In genomic region chrX:37110193-37110880, GRCm38 (mm10) we compare ENCODE assay signal across 7 mouse cellular contexts. TPM values are rescaled to one million over a fixed set of nuclear protein-coding genes. Genes with fewer than 3 reads are reported as not detected.
A peak's percentile ranks its signal among the peaks of the same experiment; 100 is the strongest.
DNase-seq lines count a peak whose midpoint lies in the region; ATAC-seq lines count a peak whose summit lies in the region.

TSS of gene Upf3b (minus strand) at chrX:37110322.

- H3K4me3 ChIP-seq in embryonic facial prominence, embryonic 12.5 days = peak within 1 kb of the TSS; percentile 51
- peak within 1 kb of the TSS; percentile 51 for H3K4me3 ChIP-seq in limb, embryonic 11.5 days (ENCODE audit: low read depth, low read length)
- peak within 1 kb of the TSS; percentile 48 for H3K4me3 ChIP-seq in midbrain, embryonic 14.5 days (replicated peaks; ENCODE audit: low read depth, low read length)

- 16% methylated on average over 30 of the region's 30 CpGs for whole genome bisulfite sequencing in embryonic facial prominence, embryonic 12.5 days
- 17% methylated on average over 30 of the region's 30 CpGs for WGBS in limb, embryonic 11.5 days
- 22% methylated on average over 30 of the region's 30 CpGs for WGBS in midbrain, embryonic 14.5 days

- DNase-seq in adrenal gland, postnatal 25 days = peak; percentile 87
- peak; percentile 100 for DNase-seq in heart, adult 11 months
- peak; percentile 86 for DNase-seq in kidney, adult 18-20 months
- peak; percentile 93 for DNase-seq in limb, embryonic 11.5 days (ENCODE audit: low spot score)
- DNase-seq in midbrain, embryonic 14.5 days = peak; percentile 95
- DNase-seq in spleen, adult 18-20 months = peak; percentile 82 to 87

- no peaks in the 10 kb centered on the region for H3K27me3 ChIP-seq in embryonic facial prominence, embryonic 12.5 days
- no peaks in the 10 kb centered on the region for H3K27me3 ChIP-seq in limb, embryonic 11.5 days (ENCODE audit: control insufficient read depth, insufficient read depth, low read length)
- no peaks in the 10 kb centered on the region for H3K27me3 ChIP-seq in midbrain, embryonic 14.5 days (ENCODE audit: control insufficient read depth, insufficient read depth, low read length)

- peak within 1 kb of the TSS; percentile 50 for H3K9ac ChIP-seq in embryonic facial prominence, embryonic 12.5 days
- H3K9ac ChIP-seq in limb, embryonic 11.5 days (ENCODE audit: low read length) = peak within 1 kb of the TSS; percentile 58
- peak within 1 kb of the TSS; percentile 52 for H3K9ac ChIP-seq in midbrain, embryonic 14.5 days (replicated peaks; ENCODE audit: low read length)

- no peaks in the 10 kb centered on the region for H3K36me3 ChIP-seq in embryonic facial prominence, embryonic 12.5 days
- H3K36me3 ChIP-seq in limb, embryonic 11.5 days (ENCODE audit: control insufficient read depth, insufficient read depth, low read length) = no peaks in the 10 kb centered on the region
- H3K36me3 ChIP-seq in midbrain, embryonic 14.5 days (ENCODE audit: control insufficient read depth, insufficient read depth, low read length) = no peaks in the 10 kb centered on the region

- H3K4me1 ChIP-seq in embryonic facial prominence, embryonic 12.5 days = no peaks in the 10 kb centered on the region
- no peaks in the 10 kb centered on the region for H3K4me1 ChIP-seq in limb, embryonic 11.5 days (ENCODE audit: control insufficient read depth, insufficient read depth, low read length)
- no peaks in the 10 kb centered on the region for H3K4me1 ChIP-seq in midbrain, embryonic 14.5 days (ENCODE audit: control insufficient read depth, insufficient read depth, low read length)

- peak within 1 kb of the TSS; percentile 78 for H3K27ac ChIP-seq in embryonic facial prominence, embryonic 12.5 days
- 0 out of 2 replicates have a peak within 1 kb of the TSS, but pooled peaks have one; percentile 21 for H3K27ac ChIP-seq in limb, embryonic 11.5 days (replicated peaks; ENCODE audit: low read depth, low read length)
- H3K27ac ChIP-seq in midbrain, embryonic 14.5 days (replicated peaks; ENCODE audit: low read depth, low read length) = peak within 1 kb of the TSS; percentile 85

- peak within 1 kb of the TSS; percentile 57 for H3K4me2 ChIP-seq in embryonic facial prominence, embryonic 12.5 days (replicated peaks)
- H3K4me2 ChIP-seq in limb, embryonic 11.5 days (ENCODE audit: low read depth, severe bottlenecking) = peak within 1 kb of the TSS; percentile 50
- peak within 1 kb of the TSS; percentile 59 for H3K4me2 ChIP-seq in midbrain, embryonic 14.5 days (ENCODE audit: low read length)

- ATAC-seq in embryonic facial prominence, embryonic 12.5 days (ENCODE audit: insufficient number of reproducible peaks, insufficient read depth, low FRiP score, low TSS enrichment) = peak; percentile 95
- ATAC-seq in limb, embryonic 11.5 days (ENCODE audit: insufficient number of reproducible peaks, low FRiP score, low TSS enrichment, low read depth) = peak; percentile 97
- peak; percentile 94 for ATAC-seq in midbrain, embryonic 14.5 days (ENCODE audit: low FRiP score, low TSS enrichment)

- no peaks in the 10 kb centered on the region for H3K9me3 ChIP-seq in embryonic facial prominence, embryonic 12.5 days
- no peaks in the 10 kb centered on the region for H3K9me3 ChIP-seq in limb, embryonic 11.5 days (ENCODE audit: control insufficient read depth, low read length)
- H3K9me3 ChIP-seq in midbrain, embryonic 14.5 days (ENCODE audit: control insufficient read depth, low read length) = no peaks in the 10 kb centered on the region

RNA-seq across cellular contexts. Expression of gene Upf3b, which starts in this region (rescaled TPM):
- total RNA-seq in adrenal gland, postnatal 25 days (2021) = 18.1 and 21.2 TPM in 2 replicates
- 19.4 and 22.2 TPM in 2 replicates for polyA plus RNA-seq in embryonic facial prominence, embryonic 12.5 days (2016; fragmentation: Nextera tagmentation; extraction: Ambion mirVana)
- 21.8 and 22.4 TPM in 2 replicates for polyA plus RNA-seq in limb, embryonic 11.5 days (2014; fragmentation: Nextera tagmentation; extraction: Ambion mirVana)
- 26.6 and 28.8 TPM in 2 replicates for polyA plus RNA-seq in midbrain, embryonic 14.5 days (2014; fragmentation: Nextera tagmentation; extraction: Ambion mirVana)

Comparison
In these comparisons a context has a peak if more than half of its experiments do, and no peak if none do; other contexts are left out.
1. Peak in every context shown above with its lines: DNase-seq, ATAC-seq, H3K4me3 ChIP-seq and H3K27ac ChIP-seq.
2. H3K27ac ChIP-seq: peak in every context shown above with its lines; median percentile 85 in midbrain, embryonic 14.5 days; 78 in embryonic facial prominence, embryonic 12.5 days; 21 in limb, embryonic 11.5 days.